Mouse (Mus musculus): ENCODE data around the gene Igsf9.

Igsf9 gene

GRCm38 (mm10) chr1:172469373-172469772, 12.2 kb upstream of the Igsf9 start:
- peak; percentile 42 to 52 for DNase-seq

GRCm38 (mm10) chr1:172469810-172470448, 11.7 kb upstream of the Igsf9 start:
- DNase-seq, result no peak

GRCm38 (mm10) chr1:172472909-172473308, 8.7 kb upstream of the Igsf9 start:
- no peak for DNase-seq

- DNase-seq, result no peak
Measured at GRCm38 (mm10) chr1:172474196-172474595, 7.4 kb upstream of the Igsf9 start.

- DNase-seq, result no peak
Measured at GRCm38 (mm10) chr1:172475054-172475741, 6.4 kb upstream of the Igsf9 start, which contains the start of gene Slamf9. Gene Slamf9, plus strand, starts transcription at chr1:172475358.

- no peak for DNase-seq
Measured at GRCm38 (mm10) chr1:172478020-172478419, 3.6 kb upstream of the Igsf9 start.

GRCm38 (mm10) chr1:172480376-172480775, 1.2 kb upstream of the Igsf9 start:
- no peak for DNase-seq

- DNase-seq, result no peak
Measured at GRCm38 (mm10) chr1:172481111-172481510, 477 bp upstream of the Igsf9 start.

GRCm38 (mm10) chr1:172482518-172483360, 1.2 kb downstream of the Igsf9 start:
- DNase-seq, result peak; percentile 60 to 85

- no peak for DNase-seq
Measured at GRCm38 (mm10) chr1:172483361-172483660, 1.7 kb downstream of the Igsf9 start.

- peak in 1 of 2 experiments; percentile 23 for DNase-seq
Measured at GRCm38 (mm10) chr1:172484236-172484635, 2.6 kb downstream of the Igsf9 start.

- peak in 1 of 2 experiments; percentile 15 for DNase-seq
Measured at GRCm38 (mm10) chr1:172484671-172485070, 3.1 kb downstream of the Igsf9 start.

GRCm38 (mm10) chr1:172485821-172486220, 4.2 kb downstream of the Igsf9 start:
- no peak for DNase-seq

GRCm38 (mm10) chr1:172486236-172486635, 4.6 kb downstream of the Igsf9 start:
- DNase-seq, result no peak

- no peak for DNase-seq
Measured at GRCm38 (mm10) chr1:172486651-172487050, 5.1 kb downstream of the Igsf9 start.

- DNase-seq, result no peak
Measured at GRCm38 (mm10) chr1:172487859-172488258, 6.3 kb downstream of the Igsf9 start.

GRCm38 (mm10) chr1:172488831-172489230, 7.2 kb downstream of the Igsf9 start:
- no peak for DNase-seq

GRCm38 (mm10) chr1:172489585-172490250, 8.1 kb downstream of the Igsf9 start:
- no peak for DNase-seq

- DNase-seq, result peak; percentile 90 to 94
Measured at GRCm38 (mm10) chr1:172490261-172490661, 8.7 kb downstream of the Igsf9 start.

- DNase-seq, result peak; percentile 47 to 73
Measured at GRCm38 (mm10) chr1:172492047-172492446, 10.5 kb downstream of the Igsf9 start.

- DNase-seq, result no peak
Measured at GRCm38 (mm10) chr1:172493516-172493915, 11.9 kb downstream of the Igsf9 start.

GRCm38 (mm10) chr1:172496030-172496429, 14.4 kb downstream of the Igsf9 start:
- DNase-seq, result no peak

- no peak for DNase-seq
Measured at GRCm38 (mm10) chr1:172497428-172497827, 15.8 kb downstream of the Igsf9 start.

Data from kidney, postnatal 25 days (tissue).